Mouse (Mus musculus): ENCODE measurements at regions not wholly inside any gene's neighbourhood (a gene's known extent, or its start where the extent isn't known, plus 50 kb on each side); places are given as distances from the start of the nearest gene placed in this dataset.

GRCm38 (mm10) chr15:68366816-68367215 lies 1866.1 kb upstream of the Lrrc6 start:
- DNase-seq (ENCODE audit: low spot score in 2 of 2), result no peak

- DNase-seq (ENCODE audit: low spot score in 2 of 2), result peak; percentile 99
Observed at GRCm38 (mm10) chr15:68363058-68363735, 1862.5 kb upstream of the Lrrc6 start.

- DNase-seq (ENCODE audit: low spot score in 2 of 2), result peak; percentile 48 to 61
Observed at GRCm38 (mm10) chr15:68362081-68363057, 1861.7 kb upstream of the Lrrc6 start.

GRCm38 (mm10) chr15:68360956-68361908 lies 1860.5 kb upstream of the Lrrc6 start:
- DNase-seq (ENCODE audit: low spot score in 2 of 2), result no peak

GRCm38 (mm10) chr15:68359496-68359895 lies 1858.8 kb upstream of the Lrrc6 start:
- no peak for DNase-seq (ENCODE audit: low spot score in 2 of 2)

- DNase-seq (ENCODE audit: low spot score in 2 of 2), result no peak
Observed at GRCm38 (mm10) chr15:68355957-68356356, 1855.2 kb upstream of the Lrrc6 start.

GRCm38 (mm10) chr15:68344652-68345051 lies 1843.9 kb upstream of the Lrrc6 start:
- no peak for DNase-seq (ENCODE audit: low spot score in 2 of 2)

- no peak for DNase-seq (ENCODE audit: low spot score in 2 of 2)
Observed at GRCm38 (mm10) chr15:68342542-68342941, 1841.8 kb upstream of the Lrrc6 start.

GRCm38 (mm10) chr15:68341056-68341455 lies 1840.3 kb upstream of the Lrrc6 start:
- no peak for DNase-seq (ENCODE audit: low spot score in 2 of 2)

- no peak for DNase-seq (ENCODE audit: low spot score in 2 of 2)
Observed at GRCm38 (mm10) chr15:68337264-68337663, 1836.6 kb upstream of the Lrrc6 start.

GRCm38 (mm10) chr15:68335837-68336236 lies 1835.1 kb upstream of the Lrrc6 start:
- no peak for DNase-seq (ENCODE audit: low spot score in 2 of 2)

- no peak for DNase-seq (ENCODE audit: low spot score in 2 of 2)
Observed at GRCm38 (mm10) chr15:68316116-68316515, 1815.4 kb upstream of the Lrrc6 start.

All from urinary bladder, postnatal 4 days (tissue).